In the genomic region with DNA sequence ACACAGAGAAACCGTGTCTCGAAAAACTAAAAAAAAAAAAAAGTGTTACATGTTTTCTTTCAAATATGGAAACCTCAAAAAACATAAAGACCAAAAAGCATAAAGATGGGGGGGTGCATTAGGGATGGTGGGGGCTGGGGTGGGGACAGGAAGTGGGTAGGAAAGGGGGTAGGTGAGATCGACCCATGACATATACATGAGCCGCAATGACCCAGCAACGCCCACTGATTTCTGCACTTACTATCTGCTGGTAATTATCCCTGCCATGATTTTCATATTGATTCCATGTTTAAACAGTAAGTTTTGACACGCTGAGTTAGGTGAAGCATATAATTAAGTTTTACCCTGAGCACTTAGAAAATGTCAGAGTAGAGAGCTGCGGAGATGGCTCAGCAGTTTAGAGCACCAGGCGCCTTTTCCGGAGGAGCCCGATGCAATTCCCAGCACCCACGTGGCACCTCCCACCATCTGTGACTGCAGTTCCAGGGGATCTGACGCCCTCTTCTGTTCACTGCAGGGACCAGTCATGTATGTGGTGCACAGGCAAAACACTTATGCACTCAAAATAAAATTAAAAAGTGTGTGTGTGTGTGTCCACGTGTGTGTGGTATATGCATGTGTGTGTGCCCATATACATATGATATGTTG, we compare ENCODE assay signal across 29 mouse cellular contexts. TPM values are rescaled to one million over a fixed set of nuclear protein-coding genes. Genes with fewer than 3 reads are reported as not detected.
DNase-seq lines count a peak whose midpoint lies in the region; ATAC-seq lines count a peak whose summit lies in the region.
"Had no signal": no experiment of that assay in that cellular context is flagged by ENCODE, and none has a peak within 500 bp of the region (broad histone marks: within the 10 kb centered on the region; RNA-seq: fewer than 3 reads in every experiment).

No protein-coding gene starts in this region.

- H3K27me3 ChIP-seq in forebrain, embryonic 10.5 days (ENCODE audit: poor library complexity, severe bottlenecking), result no peaks in the 10 kb centered on the region
- no peaks in the 10 kb centered on the region for H3K27me3 ChIP-seq in forebrain, embryonic 12.5 days
- H3K27me3 ChIP-seq: forebrain, embryonic 13.5 days; heart, embryonic 15.5 days; liver, embryonic 15.5 days had no signal

- DNase-seq in forebrain, embryonic 10.5 days (ENCODE audit: extremely low spot score, low spot score), result no peak
- peak; percentile 38 for DNase-seq in right cerebral cortex, adult 18-20 months
- DNase-seq in right cerebral cortex, postnatal 14 days, result no peak
- peak; percentile 71 for DNase-seq in brain, adult 2 months (ENCODE audit: low read depth, low spot score)
- DNase-seq in spleen, postnatal 10 days (ENCODE audit: low spot score in 2 of 2), result no peak
- no peak for DNase-seq in left cerebral cortex, adult 18-20 months (ENCODE audit: low spot score in 2 of 2)
- no peak for DNase-seq in thymus, postnatal 36 days
- DNase-seq: adrenal gland, postnatal 25 days; cerebellum, adult 2 months; gastrocnemius, postnatal 14 days; kidney, adult 2 months; kidney, postnatal 10 days; layer of hippocampus, postnatal 36 days; lung, postnatal 10 days; midbrain, embryonic 14.5 days; retina, postnatal 1 day had no signal

- H3K27ac ChIP-seq in forebrain, embryonic 10.5 days, result peak overlapping the region; percentile 22; the same call in 1 of the 2 replicates
- H3K27ac ChIP-seq in forebrain, embryonic 12.5 days, result no peak overlapping the region
- H3K27ac ChIP-seq: embryonic facial prominence, embryonic 10.5 days; forebrain, embryonic 13.5 days; heart, embryonic 15.5 days; liver, embryonic 15.5 days had no signal

- no peaks in the 10 kb centered on the region for H3K36me3 ChIP-seq in forebrain, embryonic 10.5 days (replicated peaks)
- H3K36me3 ChIP-seq in forebrain, embryonic 12.5 days (replicated peaks), result no peaks in the 10 kb centered on the region
- H3K36me3 ChIP-seq: embryonic facial prominence, embryonic 10.5 days; heart, embryonic 15.5 days; liver, embryonic 15.5 days had no signal

- no peak overlapping the region for H3K9ac ChIP-seq in forebrain, embryonic 12.5 days
- H3K9ac ChIP-seq: forebrain, embryonic 13.5 days; heart, embryonic 15.5 days; liver, embryonic 15.5 days had no signal

- ATAC-seq in forebrain, embryonic 12.5 days (ENCODE audit: low FRiP score), result no peak
- ATAC-seq: forebrain, embryonic 13.5 days; hindbrain, embryonic 16.5 days had no signal

- no peaks in the 10 kb centered on the region for H3K9me3 ChIP-seq in forebrain, embryonic 10.5 days
- H3K9me3 ChIP-seq in forebrain, embryonic 12.5 days, result no peaks in the 10 kb centered on the region
- H3K9me3 ChIP-seq: embryonic facial prominence, embryonic 10.5 days; forebrain, embryonic 13.5 days; heart, embryonic 15.5 days; liver, embryonic 15.5 days; megakaryocyte, embryonic 14.5 days had no signal

- H3K4me3 ChIP-seq in forebrain, embryonic 10.5 days, result no peak overlapping the region
- H3K4me3 ChIP-seq in forebrain, embryonic 12.5 days (replicated peaks), result no peak overlapping the region
- H3K4me3 ChIP-seq: embryonic facial prominence, embryonic 10.5 days; forebrain, embryonic 13.5 days; heart, embryonic 15.5 days; liver, embryonic 15.5 days; megakaryocyte, embryonic 14.5 days had no signal

- H3K4me1 ChIP-seq in forebrain, embryonic 10.5 days, result peaks cover 51% of the 10 kb centered on the region
- H3K4me1 ChIP-seq in forebrain, embryonic 12.5 days, result peaks cover 30% of the 10 kb centered on the region

- H3K4me2 ChIP-seq in forebrain, embryonic 12.5 days, result no peak overlapping the region
- H3K4me2 ChIP-seq: forebrain, embryonic 13.5 days; heart, embryonic 15.5 days; liver, embryonic 15.5 days had no signal

- WGBS in forebrain, embryonic 10.5 days, result 90% methylated on average over 13 of the region's 13 CpGs
- WGBS in forebrain, embryonic 12.5 days, result 89% methylated on average over 13 of the region's 13 CpGs

RNA-seq across cellular contexts. Expression of a gene that starts 5.5 kb away (rescaled TPM):
- not detected in 2 replicates for polyA plus RNA-seq in forebrain, embryonic 10.5 days (2016; fragmentation: Nextera tagmentation; extraction: Ambion mirVana)
- polyA plus RNA-seq in forebrain, embryonic 12.5 days (2016; fragmentation: Nextera tagmentation; extraction: Ambion mirVana), result not detected in 2 replicates
- not detected for total RNA-seq in left cerebral cortex, adult 18-20 months (2021)
- total RNA-seq: adrenal gland, postnatal 25 days; CH12.LX; common myeloid progenitor, adult 5-6 weeks; gastrocnemius, postnatal 14 days; heart, adult 8-10 months; hematopoietic stem cell, adult 5-6 weeks; layer of hippocampus, adult 18-20 months; left cerebral cortex, postnatal 25 days had no signal
- polyA plus RNA-seq: embryonic facial prominence, embryonic 10.5 days; heart, embryonic 15.5 days; kidney, adult 2 months; midbrain, embryonic 14.5 days had no signal

RNA-seq across cellular contexts. Expression of a gene that starts 36.8 kb away (rescaled TPM):
- 33.1 and 33.3 TPM in 2 replicates for polyA plus RNA-seq in forebrain, embryonic 10.5 days (2016; fragmentation: Nextera tagmentation; extraction: Ambion mirVana)
- polyA plus RNA-seq in forebrain, embryonic 12.5 days (2016; fragmentation: Nextera tagmentation; extraction: Ambion mirVana), result 30.9 and 32.8 TPM in 2 replicates
- 10 to 100 TPM; 17.0 to 17.1 TPM for total RNA-seq in left cerebral cortex, adult 18-20 months (2021)
- total RNA-seq: CH12.LX had no signal

Comparison
In these comparisons a context has a peak if more than half of its experiments do, and no peak if none do; other contexts are left out.
1. DNase-seq: peak in right cerebral cortex, adult 18-20 months (single experiment) and brain, adult 2 months (single experiment); none in forebrain, embryonic 10.5 days (single experiment), right cerebral cortex, postnatal 14 days (single experiment), spleen, postnatal 10 days (0 of 2), left cerebral cortex, adult 18-20 months (0 of 2) and thymus, postnatal 36 days (0 of 2).